Mouse (Mus musculus): ENCODE data around the gene Zfp958.

- TF ChIP-seq ZNF384 (IDR thresholded peaks at IDR 0.05; ENCODE audit: low read depth, low read length) (no peak), CHD2 (IDR thresholded peaks at IDR 0.05; ENCODE audit: low read depth, low read length) (no peak), HCFC1 (IDR thresholded peaks at IDR 0.05; ENCODE audit: borderline replicate concordance, insufficient read depth, low read length) (no peak)
These were observed 66.8 kb downstream of the Zfp958 start for GRCm38 (mm10) chr8:4679796-4680195.
